Mouse (Mus musculus) ES-E14 (cell line): ENCODE measurements at regions not wholly inside any gene's neighbourhood (a gene's known extent, or its start where the extent isn't known, plus 50 kb on each side); places are given as distances from the start of the nearest gene placed in this dataset.

ENCODE experiments used
- DNase-seq: peaks from one replicate; pipeline ENCODE4 v3.0.0-alpha.2; 2013; ENCODE audit warnings: low read depth, low spot score
- H3K27ac ChIP-seq: 2 replicates; pipeline ENCODE4 v1.5.1; 2012; ENCODE audit warnings: low read depth, mild to moderate bottlenecking, low read length, moderate library complexity, mixed read lengths; ENCODE audit not compliant: poor library complexity, insufficient read depth, severe bottlenecking
- H3K36me3 ChIP-seq: 2 replicates; pipeline ENCODE4 v1.6.1; 2012; ENCODE audit warnings: mild to moderate bottlenecking, low read length, moderate library complexity, mixed read lengths; ENCODE audit not compliant: control insufficient read depth, poor library complexity, insufficient read depth, severe bottlenecking
- H3K4me1 ChIP-seq, 2 experiments: fragments of 150-350 bp in 1 of 2; sonication (generic) in 1 of 2; 2 replicates each; pipeline ENCODE4 v1.6.1; 2012; ENCODE audit warnings: low read length in 2 of 2, mild to moderate bottlenecking in 1 of 2, mixed read lengths in 1 of 2; ENCODE audit not compliant: control insufficient read depth in 2 of 2, insufficient read depth in 2 of 2, poor library complexity in 1 of 2
- H3K4me3 ChIP-seq, 2 experiments: fragments of 150-350 bp in 1 of 2; sonication (generic) in 1 of 2; 2 replicates each; pipeline ENCODE4 v1.5.1; 2012; ENCODE audit warnings: low read length in 2 of 2, low read depth in 1 of 2, mild to moderate bottlenecking in 1 of 2, mixed read lengths in 1 of 2; ENCODE audit not compliant: insufficient read depth in 1 of 2, poor library complexity in 1 of 2, severe bottlenecking in 1 of 2
- H3K9ac ChIP-seq: 2 replicates; pipeline ENCODE4 v1.6.1; 2012; ENCODE audit warnings: low read depth, mild to moderate bottlenecking, low read length, mixed read lengths; ENCODE audit not compliant: poor library complexity, insufficient read depth, severe bottlenecking
- H3K9me3 ChIP-seq: fragments of 150-350 bp; sonication (generic); 2 replicates; pipeline ENCODE4 v1.6.1; 2012; ENCODE audit warnings: low read depth, mild to moderate bottlenecking, low read length; ENCODE audit not compliant: control insufficient read depth, insufficient read depth
- CHD2 ChIP-seq: IDR thresholded peaks from 2 replicates; pipeline ENCODE4 v1.6.1; 2014; ENCODE audit warnings: mild to moderate bottlenecking, low read depth, low read length, inconsistent platforms
- HCFC1 ChIP-seq: IDR thresholded peaks from 2 replicates; pipeline ENCODE4 v1.6.1; 2012; ENCODE audit warnings: low read length, inconsistent platforms, borderline replicate concordance; ENCODE audit not compliant: insufficient read depth
- MAFK ChIP-seq: IDR thresholded peaks from 2 replicates; pipeline ENCODE4 v1.6.1; 2014; ENCODE audit warnings: mild to moderate bottlenecking, low read depth, low read length, inconsistent platforms; ENCODE audit not compliant: insufficient read depth
- ZC3H11A ChIP-seq: IDR thresholded peaks from 2 replicates; pipeline ENCODE4 v1.6.1; 2012; ENCODE audit warnings: low read depth, mild to moderate bottlenecking, inconsistent platforms, low read length, borderline replicate concordance
- ZNF384 ChIP-seq: IDR thresholded peaks from 2 replicates; pipeline ENCODE4 v1.6.1; 2012; ENCODE audit warnings: low read depth, low read length, inconsistent platforms
- in situ Hi-C, 2 experiments: fragments of 600-800 bp; cut with MboI; formaldehyde crosslinking; loops; one replicate each; pipeline ENCODE4 v1.15.1; 2025; ENCODE audit warnings: low sequenced_read_pairs in 2 of 2, inconsistent platforms in 1 of 2; ENCODE audit not compliant: unreplicated experiment in 2 of 2

GRCm38 (mm10) chr4:153294828-153295227, 187.8 kb downstream of the Ajap1 start:
- H3K9ac ChIP-seq, result no peak overlapping the region
- in situ Hi-C loops, result no loop called here
- H3K36me3 ChIP-seq, result no peaks in the 10 kb centered on the region
- no peak overlapping the region for H3K27ac ChIP-seq
- peaks cover 0 to 2% of the 10 kb centered on the region in 2 experiments; a peak in 1 of 4 replicates for H3K4me1 ChIP-seq
- H3K4me3 ChIP-seq, result no peak overlapping the region
- TF ChIP-seq MAFK (no peak), ZNF384 (no peak), CHD2 (no peak), HCFC1 (no peak), ZC3H11A (no peak)
- H3K9me3 ChIP-seq, result no peaks in the 10 kb centered on the region
- DNase-seq, result no peak

GRCm38 (mm10) chr4:153293137-153293536, 189.5 kb downstream of the Ajap1 start:
- no peak for DNase-seq
- no peaks in the 10 kb centered on the region for H3K36me3 ChIP-seq
- H3K4me3 ChIP-seq, result no peak overlapping the region
- peaks cover 0 to 2% of the 10 kb centered on the region in 2 experiments; a peak in 1 of 4 replicates for H3K4me1 ChIP-seq
- no peak overlapping the region for H3K27ac ChIP-seq
- no peaks in the 10 kb centered on the region for H3K9me3 ChIP-seq
- in situ Hi-C loops, result no loop called here
- no peak for TF ChIP-seq ZNF384
- H3K9ac ChIP-seq, result no peak overlapping the region

GRCm38 (mm10) chr4:153288362-153288761, 194.2 kb downstream of the Ajap1 start:
- H3K9me3 ChIP-seq, result no peaks in the 10 kb centered on the region
- TF ChIP-seq MAFK (no peak), ZNF384 (no peak), CHD2 (no peak), HCFC1 (no peak), ZC3H11A (no peak)
- H3K4me1 ChIP-seq, result peaks cover 0 to 2% of the 10 kb centered on the region in 2 experiments; a peak in 1 of 4 replicates
- H3K9ac ChIP-seq, result no peak overlapping the region
- no peak for DNase-seq
- H3K27ac ChIP-seq, result no peak overlapping the region
- H3K4me3 ChIP-seq, result no peak overlapping the region
- in situ Hi-C loops, result no loop called here
- no peaks in the 10 kb centered on the region for H3K36me3 ChIP-seq

GRCm38 (mm10) chr4:153284209-153284608, 198.4 kb downstream of the Ajap1 start:
- Histone ChIP-seq H3K9me3 (no peaks in the 10 kb centered on the region), H3K9ac (no peak overlapping the region), H3K4me1 (no peaks in the 10 kb centered on the region), H3K36me3 (no peaks in the 10 kb centered on the region), H3K4me3 (no peak overlapping the region), H3K27ac (no peak overlapping the region)
- DNase-seq, result no peak
- in situ Hi-C loops, result no loop called here
- TF ChIP-seq HCFC1, result no peak
- TF ChIP-seq MAFK, result no peak
- TF ChIP-seq ZC3H11A, result no peak
- TF ChIP-seq ZNF384, result no peak
- TF ChIP-seq CHD2, result no peak

- in situ Hi-C loops, result no loop called here
- Histone ChIP-seq H3K9ac (no peak overlapping the region), H3K4me3 (no peak overlapping the region), H3K4me1 (no peaks in the 10 kb centered on the region), H3K36me3 (no peaks in the 10 kb centered on the region), H3K27ac (no peak overlapping the region), H3K9me3 (no peaks in the 10 kb centered on the region)
- TF ChIP-seq ZC3H11A (no peak), ZNF384 (no peak), MAFK (no peak)
- DNase-seq, result no peak
Observed at GRCm38 (mm10) chr4:153276571-153276970, 206.0 kb downstream of the Ajap1 start.
